Mouse (Mus musculus): Measurements from ENCODE around the gene Tas2r117. TPM values are rescaled to one million over a fixed set of nuclear protein-coding genes. Genes with fewer than 3 reads are reported as not detected.

Gene Tas2r117
- not detected in 2 replicates for polyA plus RNA-seq (2016; fragmentation: Nextera tagmentation; extraction: Ambion mirVana)

GRCm38 (mm10) chr6:132802518-132802917, at the start of gene Tas2r117:
Tas2r117 (plus strand) TSS chr6:132802818.
- no peaks in the 10 kb centered on the region for H3K4me1 ChIP-seq
- H3K4me3 ChIP-seq = no peak within 1 kb of the TSS
- no peaks in the 10 kb centered on the region for H3K27me3 ChIP-seq (ENCODE audit: low read depth, poor library complexity, severe bottlenecking)
- no peak within 1 kb of the TSS for H3K27ac ChIP-seq
- no peaks in the 10 kb centered on the region for H3K36me3 ChIP-seq
- H3K9me3 ChIP-seq (replicated peaks) = no peaks in the 10 kb centered on the region
- 93% methylated on average over 1 of the region's 1 CpGs for WGBS
- no peak for DNase-seq (ENCODE audit: low spot score)

- H3K4me3 ChIP-seq = no peak within 1 kb of the TSS
- DNase-seq (ENCODE audit: low spot score) = no peak
- H3K27ac ChIP-seq = no peak within 1 kb of the TSS
- no peaks in the 10 kb centered on the region for H3K27me3 ChIP-seq (ENCODE audit: low read depth, poor library complexity, severe bottlenecking)
- 87% methylated on average over 1 of the region's 1 CpGs for WGBS
- H3K36me3 ChIP-seq = no peaks in the 10 kb centered on the region
- no peaks in the 10 kb centered on the region for H3K4me1 ChIP-seq
- no peaks in the 10 kb centered on the region for H3K9me3 ChIP-seq (replicated peaks)
These were observed 48.2 kb upstream of the Tas2r117 start, which contains the start of gene Tas2r124 for GRCm38 (mm10) chr6:132754430-132754829. Tas2r124 (plus strand) TSS chr6:132754730.

GRCm38 (mm10) chr6:132761831-132762230, 40.8 kb upstream of the Tas2r117 start, which contains the start of gene Tas2r102:
Tas2r102 (plus strand) TSS chr6:132762131.
- no peak within 1 kb of the TSS for H3K27ac ChIP-seq
- no peaks in the 10 kb centered on the region for H3K27me3 ChIP-seq (ENCODE audit: low read depth, poor library complexity, severe bottlenecking)
- H3K9me3 ChIP-seq (replicated peaks) = no peaks in the 10 kb centered on the region
- H3K4me1 ChIP-seq = no peaks in the 10 kb centered on the region
- 95% methylated on average over 2 of the region's 2 CpGs for WGBS
- H3K4me3 ChIP-seq = no peak within 1 kb of the TSS
- H3K36me3 ChIP-seq = no peaks in the 10 kb centered on the region
- no peak for DNase-seq (ENCODE audit: low spot score)

GRCm38 (mm10) chr6:132778062-132778461, 24.6 kb upstream of the Tas2r117 start, which contains the start of gene Tas2r136:
Tas2r136 (minus strand) TSS chr6:132778162.
- H3K4me1 ChIP-seq = no peaks in the 10 kb centered on the region
- H3K4me3 ChIP-seq = no peak within 1 kb of the TSS
- H3K27ac ChIP-seq = no peak within 1 kb of the TSS
- no peaks in the 10 kb centered on the region for H3K36me3 ChIP-seq
- H3K27me3 ChIP-seq (ENCODE audit: low read depth, poor library complexity, severe bottlenecking) = no peaks in the 10 kb centered on the region
- H3K9me3 ChIP-seq (replicated peaks) = no peaks in the 10 kb centered on the region
- no peak for DNase-seq (ENCODE audit: low spot score)

- no peaks in the 10 kb centered on the region for H3K27me3 ChIP-seq (ENCODE audit: low read depth, poor library complexity, severe bottlenecking)
- no peaks in the 10 kb centered on the region for H3K36me3 ChIP-seq
- H3K4me3 ChIP-seq = no peak overlapping the region
- H3K9me3 ChIP-seq (replicated peaks) = 0 out of 2 replicates have a peak, but pooled peaks cover 2% of the 10 kb centered on the region
- H3K4me1 ChIP-seq = no peaks in the 10 kb centered on the region; the same call in 1 of the 2 replicates
- DNase-seq (ENCODE audit: low spot score) = no peak
- WGBS = 31% methylated on average over 1 of the region's 1 CpGs
- H3K27ac ChIP-seq = no peak overlapping the region
These were observed 7.2 kb upstream of the Tas2r117 start for GRCm38 (mm10) chr6:132795393-132795792.

- 94% methylated on average over 1 of the region's 1 CpGs for WGBS
- Histone ChIP-seq H3K4me1 (no peaks in the 10 kb centered on the region), H3K27me3 (ENCODE audit: low read depth, poor library complexity, severe bottlenecking) (no peaks in the 10 kb centered on the region), H3K36me3 (no peaks in the 10 kb centered on the region), H3K27ac (no peak within 1 kb of the TSS), H3K4me3 (no peak within 1 kb of the TSS), H3K9me3 (replicated peaks) (no peaks in the 10 kb centered on the region)
- DNase-seq (ENCODE audit: low spot score) = no peak
These were observed 44.2 kb downstream of the Tas2r117 start, which contains the start of gene Tas2r123 for GRCm38 (mm10) chr6:132846842-132847241. Tas2r123 (plus strand) TSS chr6:132847142.

Other genes with a start within 250 kb of the Tas2r117 start
- gene Prh1, start 233.0 kb upstream of the Tas2r117 start, polyA plus RNA-seq (2016; fragmentation: Nextera tagmentation; extraction: Ambion mirVana) = not detected in 2 replicates
- not detected in 2 replicates for gene Prp2, start 206.9 kb upstream of the Tas2r117 start, polyA plus RNA-seq (2016; fragmentation: Nextera tagmentation; extraction: Ambion mirVana)
- not detected in 2 replicates for gene A630073D07Rik, start 151.3 kb upstream of the Tas2r117 start, polyA plus RNA-seq (2016; fragmentation: Nextera tagmentation; extraction: Ambion mirVana)
- not detected in 2 replicates for gene Tas2r120, start 145.9 kb upstream of the Tas2r117 start, polyA plus RNA-seq (2016; fragmentation: Nextera tagmentation; extraction: Ambion mirVana)
- gene Tas2r121, start 101.8 kb upstream of the Tas2r117 start, polyA plus RNA-seq (2016; fragmentation: Nextera tagmentation; extraction: Ambion mirVana) = not detected in 2 replicates
- gene Tas2r122, start 90.9 kb upstream of the Tas2r117 start, polyA plus RNA-seq (2016; fragmentation: Nextera tagmentation; extraction: Ambion mirVana) = not detected in 2 replicates
- gene Tas2r115, start 64.8 kb upstream of the Tas2r117 start, polyA plus RNA-seq (2016; fragmentation: Nextera tagmentation; extraction: Ambion mirVana) = not detected in 2 replicates
- gene Tas2r124, start 48.1 kb upstream of the Tas2r117 start, polyA plus RNA-seq (2016; fragmentation: Nextera tagmentation; extraction: Ambion mirVana) = not detected in 2 replicates
- gene Tas2r102, start 40.7 kb upstream of the Tas2r117 start, polyA plus RNA-seq (2016; fragmentation: Nextera tagmentation; extraction: Ambion mirVana) = not detected in 2 replicates
- gene Tas2r136, start 24.7 kb upstream of the Tas2r117 start, polyA plus RNA-seq (2016; fragmentation: Nextera tagmentation; extraction: Ambion mirVana) = not detected in 2 replicates
- gene Tas2r123, start 44.3 kb downstream of the Tas2r117 start, polyA plus RNA-seq (2016; fragmentation: Nextera tagmentation; extraction: Ambion mirVana) = not detected in 2 replicates
- not detected in 2 replicates for gene Tas2r116, start 52.6 kb downstream of the Tas2r117 start, polyA plus RNA-seq (2016; fragmentation: Nextera tagmentation; extraction: Ambion mirVana)
- not detected in 2 replicates for gene Tas2r110, start 65.2 kb downstream of the Tas2r117 start, polyA plus RNA-seq (2016; fragmentation: Nextera tagmentation; extraction: Ambion mirVana)
- not detected in 2 replicates for gene Tas2r113, start 90.2 kb downstream of the Tas2r117 start, polyA plus RNA-seq (2016; fragmentation: Nextera tagmentation; extraction: Ambion mirVana)
- gene Tas2r125, start 106.8 kb downstream of the Tas2r117 start, polyA plus RNA-seq (2016; fragmentation: Nextera tagmentation; extraction: Ambion mirVana) = not detected in 2 replicates
- not detected in 2 replicates for gene Tas2r129, start 148.3 kb downstream of the Tas2r117 start, polyA plus RNA-seq (2016; fragmentation: Nextera tagmentation; extraction: Ambion mirVana)
- gene Tas2r131, start 155.1 kb downstream of the Tas2r117 start, polyA plus RNA-seq (2016; fragmentation: Nextera tagmentation; extraction: Ambion mirVana) = not detected in 2 replicates
- gene Tas2r109, start 178.1 kb downstream of the Tas2r117 start, polyA plus RNA-seq (2016; fragmentation: Nextera tagmentation; extraction: Ambion mirVana) = not detected in 2 replicates
- not detected in 2 replicates for gene Tas2r103, start 234.3 kb downstream of the Tas2r117 start, polyA plus RNA-seq (2016; fragmentation: Nextera tagmentation; extraction: Ambion mirVana)